Mouse (Mus musculus) forebrain, embryonic 10.5 days (tissue): ENCODE measurements around the gene Srp68. TPM values are rescaled to one million over a fixed set of nuclear protein-coding genes. Genes with fewer than 3 reads are reported as not detected.

Experiments used
- polyA plus RNA-seq: library from polyadenylated mRNA; unstranded; fragments of >200 nt; fragmentation: Nextera tagmentation; extraction: Ambion mirVana; gene quantifications from 2 replicates; pipeline ENCODE4 v1.2.1, GENCODE M21; 2016

Srp68 gene
- polyA plus RNA-seq, 1 experiment from 2014 or later, result 99.3 TPM

Other genes with a start within 250 kb of the Srp68 start
- gene H3f3b, start 246.3 kb downstream of the Srp68 start, polyA plus RNA-seq, result 1,610 and 1,612 TPM in 2 replicates
- gene Unk, start 243.9 kb downstream of the Srp68 start, polyA plus RNA-seq, result 48.4 and 48.9 TPM in 2 replicates
- gene Unc13d, start 196.3 kb downstream of the Srp68 start, polyA plus RNA-seq, result 3.7 and 3.8 TPM in 2 replicates
- 71.0 and 73.6 TPM in 2 replicates for gene Wbp2, start 187.2 kb downstream of the Srp68 start, polyA plus RNA-seq
- gene Trim47, start 147.0 kb downstream of the Srp68 start, polyA plus RNA-seq, result 2.1 and 2.4 TPM in 2 replicates
- gene Trim65, start 143.1 kb downstream of the Srp68 start, polyA plus RNA-seq, result 1.7 TPM in 2 replicates
- gene Mrpl38, start 135.3 kb downstream of the Srp68 start, polyA plus RNA-seq, result 112 and 114 TPM in 2 replicates
- 63.5 and 67.7 TPM in 2 replicates for gene Fbf1, start 106.1 kb downstream of the Srp68 start, polyA plus RNA-seq
- gene Ten1, start 75.4 kb downstream of the Srp68 start, polyA plus RNA-seq, result 51.7 and 57.1 TPM in 2 replicates
- gene Acox1, start 75.2 kb downstream of the Srp68 start, polyA plus RNA-seq, result 19.8 and 19.9 TPM in 2 replicates
- gene Evpl, start 36.1 kb downstream of the Srp68 start, polyA plus RNA-seq, result 0.47 and 0.48 TPM in 2 replicates
- gene Galr2, start 6.7 kb upstream of the Srp68 start, polyA plus RNA-seq, result 0.07 TPM in 2 replicates
- gene Exoc7, start 33.0 kb upstream of the Srp68 start, polyA plus RNA-seq, result 56.5 and 60.5 TPM in 2 replicates
- gene Foxj1, start 61.2 kb upstream of the Srp68 start, polyA plus RNA-seq, result 3.3 and 4.4 TPM in 2 replicates
- 5.5 and 5.7 TPM in 2 replicates for gene Rnf157, start 138.8 kb upstream of the Srp68 start, polyA plus RNA-seq
- 31.6 and 33.1 TPM in 2 replicates for gene Ubald2, start 159.9 kb upstream of the Srp68 start, polyA plus RNA-seq
- gene Qrich2, start 192.0 kb upstream of the Srp68 start, polyA plus RNA-seq, result 0.16 and 0.24 TPM in 2 replicates
- 200 and 209 TPM in 2 replicates for gene Prpsap1, start 220.0 kb upstream of the Srp68 start, polyA plus RNA-seq